Mouse (Mus musculus) v-Abl transformed pro-B cells (cell line): ENCODE results near the gene Sgo2a.

ENCODE experiments used
- in situ Hi-C, 2 experiments: fragments of 400-800 bp; cut with MboI; formaldehyde crosslinking; loops; one replicate each; pipeline ENCODE4 v1.15.1; 2025; ENCODE audit not compliant: unreplicated experiment in 2 of 2

The Sgo2a gene

GRCm38 (mm10) chr1:58072991-58073730 lies 77.4 kb downstream of the Sgo2a start:
- in situ Hi-C loops: no loop called here

DNA sequence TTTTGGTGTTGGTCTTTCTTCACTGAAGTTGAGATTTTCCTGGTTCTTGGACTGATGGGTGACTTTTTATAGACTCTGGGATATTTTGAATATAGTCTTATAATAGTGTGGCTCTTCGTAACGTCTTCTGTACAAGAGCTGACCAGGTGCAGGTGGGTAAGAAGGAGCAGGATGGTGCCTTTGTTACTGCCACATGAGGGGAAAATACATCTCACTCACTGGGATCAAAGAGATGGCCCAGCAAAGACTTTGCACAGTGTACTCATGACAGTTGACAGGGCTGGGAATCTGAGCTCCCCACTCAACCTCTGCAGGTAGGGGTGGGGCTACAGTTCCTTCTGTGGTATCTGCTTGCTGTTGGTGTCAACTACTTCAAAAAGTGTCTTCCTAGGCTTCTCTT lies 78.5 kb downstream of the Sgo2a start:
- in situ Hi-C loops: no loop called here
